ENCODE assay signal across 23 mouse cellular contexts in the genomic region with DNA sequence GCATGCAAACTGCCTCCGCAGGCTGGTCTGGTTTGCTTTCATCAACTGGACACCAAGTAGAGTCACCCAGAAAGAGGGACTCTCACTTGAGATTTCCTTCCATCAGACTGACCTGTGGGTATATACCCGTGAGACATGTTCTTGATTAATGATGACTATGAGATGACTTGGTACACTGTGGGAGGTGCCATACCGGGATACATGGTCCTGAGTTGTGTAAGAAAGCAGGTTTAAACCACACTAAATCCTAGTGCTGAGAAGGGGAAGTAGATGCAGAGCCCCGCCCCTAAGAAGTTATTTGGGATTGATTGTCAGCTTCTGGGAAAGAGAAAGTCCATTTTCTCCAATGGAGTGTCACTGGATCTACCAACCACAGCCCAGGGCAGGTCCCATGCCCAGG.
"Had no signal": no experiment of that assay in that cellular context is flagged by ENCODE, and none has a peak within 500 bp of the region (broad histone marks: within the 10 kb centered on the region; RNA-seq: fewer than 3 reads in every experiment).

No protein-coding gene starts in this region.

- H3K27ac ChIP-seq: heart, embryonic 10.5 days; hindbrain, embryonic 13.5 days; hindbrain, embryonic 15.5 days; kidney, embryonic 15.5 days; kidney, postnatal 0 days; limb, embryonic 10.5 days; limb, embryonic 12.5 days; liver, embryonic 13.5 days; liver, embryonic 15.5 days had no signal

- H3K9ac ChIP-seq: heart, embryonic 12.5 days; hindbrain, embryonic 13.5 days; hindbrain, embryonic 15.5 days; kidney, embryonic 15.5 days; limb, embryonic 12.5 days; liver, embryonic 13.5 days; liver, embryonic 15.5 days had no signal

- ATAC-seq: intestine, embryonic 16.5 days had no signal

- H3K4me1 ChIP-seq: hindbrain, embryonic 15.5 days; kidney, embryonic 15.5 days; limb, embryonic 10.5 days; limb, embryonic 12.5 days; liver, embryonic 13.5 days had no signal

- H3K36me3 ChIP-seq: heart, embryonic 10.5 days; heart, embryonic 12.5 days; hindbrain, embryonic 13.5 days; hindbrain, embryonic 15.5 days; kidney, embryonic 15.5 days; limb, embryonic 10.5 days; limb, embryonic 12.5 days; liver, embryonic 13.5 days; liver, embryonic 15.5 days had no signal

- H3K4me3 ChIP-seq: heart, embryonic 10.5 days; heart, embryonic 12.5 days; hindbrain, embryonic 13.5 days; hindbrain, embryonic 15.5 days; kidney, embryonic 15.5 days; limb, embryonic 10.5 days; limb, embryonic 12.5 days; liver, embryonic 13.5 days; liver, embryonic 15.5 days had no signal

- DNase-seq: gastrocnemius, postnatal 14 days; heart, adult 18-20 months; heart, postnatal 10 days; kidney, adult 11 months; kidney, adult 2 months; kidney, adult 9 months; kidney, postnatal 14 days; kidney, postnatal 36 days; layer of hippocampus, adult 9-11 months; layer of hippocampus, postnatal 36 days; liver; liver, embryonic 13.5 days had no signal

- H3K27me3 ChIP-seq: heart, embryonic 12.5 days; hindbrain, embryonic 13.5 days; hindbrain, embryonic 15.5 days; kidney, embryonic 15.5 days; limb, embryonic 12.5 days; liver, embryonic 13.5 days; liver, embryonic 15.5 days had no signal

- H3K9me3 ChIP-seq: heart, embryonic 10.5 days; heart, embryonic 12.5 days; hindbrain, embryonic 13.5 days; hindbrain, embryonic 15.5 days; kidney, embryonic 15.5 days; limb, embryonic 10.5 days; limb, embryonic 12.5 days; liver, embryonic 13.5 days; liver, embryonic 15.5 days had no signal

- H3K4me2 ChIP-seq: heart, embryonic 12.5 days; hindbrain, embryonic 13.5 days; hindbrain, embryonic 15.5 days; kidney, embryonic 15.5 days; limb, embryonic 12.5 days; liver, embryonic 11.5 days; liver, embryonic 13.5 days; liver, embryonic 15.5 days had no signal
